Mouse (Mus musculus): Measurements from ENCODE around the gene Grid2ip.
A peak's percentile ranks its signal among the peaks of the same experiment; 100 is the strongest.

Gene Grid2ip

DNA sequence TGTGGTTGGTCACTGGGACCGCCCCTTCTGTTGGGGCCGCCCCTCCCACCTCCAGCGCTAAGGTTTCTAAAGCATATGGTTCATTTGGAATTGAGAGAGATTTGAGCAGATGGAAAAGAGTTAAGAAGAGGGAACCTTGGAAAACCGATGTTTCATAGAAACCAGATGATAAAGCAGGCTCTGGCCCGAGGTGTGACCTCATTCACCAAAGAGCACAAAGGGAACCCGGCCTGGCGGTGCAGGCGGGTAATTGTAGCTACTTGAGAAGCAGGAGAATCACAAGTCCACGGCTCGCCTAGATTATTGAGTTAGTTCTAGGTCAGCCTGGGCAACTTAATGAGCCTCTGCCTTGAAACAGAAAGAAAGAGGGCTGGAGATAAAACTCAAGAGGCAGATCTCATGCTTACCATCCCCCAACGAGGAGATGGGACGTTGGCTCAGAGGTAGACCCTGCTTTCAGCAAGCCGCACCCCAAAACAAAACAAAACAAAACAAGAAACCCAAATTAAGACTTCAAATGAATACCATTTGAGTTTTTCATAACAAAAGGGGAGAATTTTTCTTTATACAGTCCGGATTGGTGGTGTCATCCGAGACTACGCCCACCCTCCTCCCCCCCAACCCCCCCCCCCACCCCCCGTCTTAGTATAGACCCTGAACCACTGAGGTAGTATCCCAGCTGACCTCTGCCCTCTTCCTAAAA, at the start of gene Grid2ip:
TSS of gene Grid2ip (plus strand) at position 653 of the 703 bp plus-strand sequence.
- peak; percentile 53 for DNase-seq (ENCODE audit: low read depth, low spot score)

DNA sequence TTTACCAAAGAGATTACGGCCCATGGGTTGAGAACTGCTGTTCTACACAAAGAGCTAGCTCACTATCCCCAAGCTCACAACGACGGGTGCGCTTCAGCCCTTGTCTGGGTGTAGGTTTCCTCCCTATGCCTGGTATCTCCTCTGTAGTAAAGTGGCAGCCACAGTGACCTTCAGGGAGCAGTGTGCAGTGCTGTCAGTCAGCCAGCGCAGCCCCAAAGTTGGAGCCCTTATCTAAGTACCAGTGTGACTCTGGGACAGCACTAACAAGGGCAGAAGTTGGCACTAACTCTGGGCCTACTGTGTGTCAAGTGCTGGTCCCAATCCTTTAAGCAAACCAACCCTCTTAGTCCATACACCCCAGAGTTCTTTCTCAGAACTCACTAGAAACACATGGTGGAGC, 48.3 kb upstream of the Grid2ip start:
- DNase-seq (ENCODE audit: low read depth, low spot score) = no peak

DNA sequence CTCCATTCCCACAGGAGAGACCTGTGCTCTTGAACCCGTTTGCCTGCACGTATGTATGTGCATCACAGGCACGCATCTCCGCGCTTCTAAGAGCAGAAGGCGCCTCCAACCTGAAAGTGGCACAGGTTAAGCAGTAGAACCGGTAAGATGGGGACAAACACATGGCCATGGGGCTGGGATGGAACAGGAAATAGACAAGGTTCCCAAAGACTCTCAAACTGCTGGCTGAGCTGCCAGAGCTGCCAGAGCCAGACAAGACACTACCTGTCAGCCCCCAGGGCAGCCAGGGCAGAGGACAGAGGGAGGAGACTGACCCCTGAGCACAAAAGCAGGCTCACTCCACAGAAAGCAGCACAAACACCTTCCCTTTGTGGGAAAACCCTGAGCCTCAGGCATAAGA, 47.2 kb upstream of the Grid2ip start:
- no peak for DNase-seq (ENCODE audit: low read depth, low spot score)

DNA sequence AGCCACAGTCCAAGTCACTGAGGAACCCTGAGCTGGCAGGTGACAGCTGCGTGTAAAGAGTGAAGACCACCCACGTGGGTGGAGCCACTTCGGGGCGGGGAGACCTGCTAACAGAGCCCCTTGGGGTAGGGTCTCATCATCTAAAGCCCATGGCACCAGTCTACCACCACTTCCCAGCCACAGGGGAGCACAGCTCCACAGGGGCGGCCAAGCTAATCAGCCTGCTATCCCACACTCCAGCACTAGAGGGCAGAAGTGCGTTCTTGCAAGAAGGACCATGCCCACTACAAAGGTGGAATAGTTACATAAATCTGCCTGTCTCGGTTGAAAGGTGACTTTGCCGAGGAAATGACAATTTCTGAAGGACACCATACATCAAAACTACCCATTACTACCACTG, 45.3 kb upstream of the Grid2ip start:
- DNase-seq (ENCODE audit: low read depth, low spot score) = peak; percentile 85

DNA sequence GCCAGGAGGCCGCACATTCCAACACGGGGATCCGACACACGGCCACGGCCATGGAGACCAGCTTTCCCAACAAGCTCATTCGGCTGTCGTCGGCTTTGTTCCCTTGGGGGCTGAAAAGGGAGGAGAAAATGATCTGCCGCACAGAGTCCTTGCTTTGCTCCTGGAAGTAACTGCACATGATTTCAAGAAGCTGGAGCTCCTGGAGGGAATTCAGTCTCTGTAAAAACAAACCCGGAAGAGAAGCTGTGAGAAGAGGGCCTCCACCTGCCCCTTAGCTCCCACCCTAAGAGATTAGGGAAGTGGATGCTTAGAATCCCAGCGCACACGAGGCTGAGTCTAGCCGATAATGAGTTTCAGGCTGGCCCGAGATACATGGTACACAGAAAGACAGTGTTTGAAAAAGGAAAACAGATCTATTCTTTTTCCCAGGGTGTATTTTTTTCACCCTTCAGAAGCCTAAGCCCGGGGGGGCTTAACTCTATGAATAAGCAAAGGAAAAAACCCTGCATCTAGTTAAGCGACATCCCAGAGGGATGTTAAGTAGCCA, 42.9 kb upstream of the Grid2ip start:
- DNase-seq (ENCODE audit: low read depth, low spot score) = no peak

DNA sequence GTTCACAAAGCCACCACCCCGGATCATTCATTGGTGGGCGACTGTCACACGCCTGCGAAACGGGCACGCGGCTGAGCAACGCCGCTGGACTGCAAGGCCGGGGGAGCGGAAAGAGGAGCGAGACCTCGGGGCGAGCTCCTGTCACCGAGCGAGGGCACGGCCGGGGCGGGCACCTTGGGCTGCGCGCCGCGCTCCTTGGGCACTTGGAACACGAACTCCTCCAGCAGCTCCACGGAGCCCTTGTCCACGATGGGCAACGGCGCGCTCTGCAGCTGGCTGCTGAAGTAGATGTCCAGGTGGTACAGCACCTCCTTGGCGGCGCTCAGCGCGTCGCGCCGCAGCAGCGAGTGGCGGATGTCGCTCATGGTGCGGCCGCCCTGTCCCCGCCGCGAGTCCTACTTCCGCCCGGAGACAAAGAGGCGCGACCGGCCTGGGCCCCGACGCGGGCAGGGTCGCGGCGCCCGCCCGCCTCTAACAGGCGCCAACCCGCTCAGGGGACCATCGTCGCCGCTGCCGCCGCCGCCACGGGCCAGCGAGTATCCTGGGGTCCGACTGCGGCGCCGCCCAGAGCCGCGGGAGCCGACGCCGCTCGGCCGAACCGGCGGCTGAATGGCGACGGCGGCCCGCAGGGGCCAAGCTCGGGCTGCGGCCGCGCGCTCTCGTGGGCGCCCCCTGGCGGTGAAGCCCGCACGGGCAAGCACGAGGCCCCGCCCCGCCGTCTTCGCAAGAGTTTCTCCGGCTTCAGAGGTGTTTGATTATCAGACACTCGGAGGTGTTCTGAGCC, 42.2 kb upstream of the Grid2ip start, which contains the start of gene E130309D02Rik:
TSS of gene E130309D02Rik (minus strand) at position 631 of the 784 bp plus-strand sequence.
- DNase-seq (ENCODE audit: low read depth, low spot score) = peak; percentile 85

DNA sequence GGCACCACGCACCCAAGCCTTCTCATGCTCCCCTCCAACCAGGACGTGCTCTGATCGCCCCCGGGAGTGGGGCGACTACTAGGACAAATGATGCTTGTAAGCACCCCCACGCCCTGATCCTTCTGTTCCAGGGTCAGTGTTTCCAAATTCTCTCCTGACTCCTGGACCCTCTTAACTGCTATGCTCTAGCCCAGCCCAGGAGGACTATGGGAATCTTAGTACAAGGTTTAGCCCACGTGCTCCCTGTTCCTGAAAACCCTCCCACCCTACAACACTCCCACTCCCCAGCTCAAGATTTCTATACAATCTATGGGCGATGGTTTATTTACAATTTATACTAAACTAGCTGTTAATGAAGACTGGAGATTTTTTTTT, 41.6 kb upstream of the Grid2ip start:
- no peak for DNase-seq (ENCODE audit: low read depth, low spot score)

DNA sequence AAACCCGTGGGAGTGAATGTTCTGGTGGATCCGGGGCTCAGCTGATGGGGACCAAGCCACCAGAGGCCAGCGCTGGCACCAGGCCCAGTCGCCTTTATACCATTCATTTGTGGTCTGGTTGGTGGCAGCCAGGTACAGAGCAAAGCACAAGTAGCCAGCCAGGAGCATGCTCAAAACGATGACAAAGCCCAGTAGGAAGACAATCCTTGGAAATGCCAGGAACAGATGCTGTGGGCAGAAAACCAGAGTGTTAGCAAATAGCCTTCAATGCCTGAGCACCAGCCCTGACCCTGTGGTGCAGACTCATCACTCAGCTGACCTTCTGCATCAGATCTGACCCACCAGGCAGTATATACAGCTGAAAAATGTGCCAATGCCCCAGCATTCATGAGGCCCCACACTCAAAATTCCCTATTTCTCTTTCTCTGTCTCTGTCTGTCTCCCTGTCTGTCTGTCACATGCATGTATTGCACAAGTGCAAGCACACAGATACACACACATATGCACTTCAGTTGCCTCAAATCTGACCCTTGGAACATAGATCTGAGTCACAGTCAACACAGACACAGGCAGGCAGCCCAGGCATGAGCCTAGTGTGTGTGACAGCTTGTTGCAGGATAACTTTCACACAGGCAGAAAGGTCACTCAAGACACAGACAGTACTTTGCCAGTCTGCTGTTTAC, 40.4 kb upstream of the Grid2ip start:
- no peak for DNase-seq (ENCODE audit: low read depth, low spot score)

DNA sequence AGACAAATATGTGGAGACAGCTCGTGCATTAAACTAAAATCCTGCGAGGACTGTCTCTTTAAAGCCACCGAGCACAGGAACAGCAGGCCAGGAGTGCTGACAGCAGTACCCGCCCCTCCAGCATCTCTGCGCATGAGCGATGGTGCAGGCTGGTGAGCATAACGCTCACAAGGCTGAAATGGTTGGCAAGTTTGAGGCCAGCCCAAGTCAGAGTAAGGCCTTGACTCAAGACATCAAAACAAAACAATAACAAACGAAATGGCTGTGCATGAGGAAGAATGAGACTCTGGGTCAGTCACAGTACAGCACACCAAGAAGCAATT, 39.9 kb upstream of the Grid2ip start:
- DNase-seq (ENCODE audit: low read depth, low spot score) = no peak

DNA sequence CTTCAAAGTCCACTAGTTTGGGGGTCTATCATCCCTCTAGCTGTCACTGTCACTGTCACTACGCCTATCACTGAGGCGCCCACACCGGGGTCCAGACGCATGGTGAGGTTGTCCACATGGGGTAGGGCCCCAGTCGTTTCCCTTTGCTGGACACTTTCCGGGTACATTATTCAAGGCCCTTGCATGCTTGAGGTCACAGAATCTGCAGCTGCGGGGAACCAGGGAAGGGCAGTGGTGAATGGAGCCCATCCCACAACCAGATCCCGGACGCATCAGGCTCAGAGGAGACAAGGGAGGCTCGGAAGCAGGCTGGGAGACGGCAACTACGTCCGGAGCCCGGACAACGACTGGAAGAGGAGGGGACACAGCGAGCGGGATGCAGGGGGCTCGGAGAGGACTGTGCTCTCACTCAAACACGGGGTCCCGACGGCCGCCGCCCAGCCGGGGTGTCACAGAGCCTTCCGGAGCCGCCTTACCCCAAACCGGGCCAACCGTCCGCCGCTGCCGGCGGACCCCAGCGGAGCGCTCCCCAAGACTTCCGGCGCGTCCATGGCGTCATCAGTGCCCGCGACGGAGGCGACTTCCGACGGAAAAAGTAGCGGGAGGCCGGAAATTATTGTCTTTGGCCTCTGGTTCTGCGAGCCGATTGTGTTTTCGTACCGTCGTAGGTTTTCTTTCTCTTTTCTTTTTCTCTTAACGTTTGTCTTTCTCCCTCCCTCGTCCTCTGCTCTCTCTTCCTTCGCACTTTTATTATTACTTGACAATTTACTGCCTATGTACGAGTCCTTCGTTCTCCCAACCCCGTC, 28.2 kb upstream of the Grid2ip start, which contains the start of gene Zdhhc4:
TSS of gene Zdhhc4 (minus strand) at position 567 of the 806 bp plus-strand sequence.
- DNase-seq (ENCODE audit: low read depth, low spot score) = peak; percentile 89

DNA sequence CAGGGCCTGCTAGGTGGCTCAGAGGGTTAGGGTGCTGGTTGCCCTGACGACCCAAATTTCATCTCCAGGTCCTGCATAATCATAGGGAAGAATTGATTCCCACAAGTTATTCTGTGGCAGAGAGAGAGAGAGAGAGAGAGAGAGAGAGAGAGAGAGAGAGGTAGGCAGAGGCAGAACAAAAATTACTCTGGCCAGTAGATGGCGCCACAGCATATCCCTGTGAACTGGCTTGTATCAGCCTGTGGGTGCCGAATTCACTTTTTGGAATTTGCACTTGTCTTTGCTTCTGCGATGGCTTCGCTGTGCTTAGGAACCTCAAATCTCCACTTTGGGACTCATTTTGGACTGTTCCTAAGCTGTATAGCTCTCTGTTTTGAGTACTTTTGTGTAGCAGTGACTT, 23.3 kb upstream of the Grid2ip start:
- DNase-seq (ENCODE audit: low read depth, low spot score) = peak; percentile 80

DNA sequence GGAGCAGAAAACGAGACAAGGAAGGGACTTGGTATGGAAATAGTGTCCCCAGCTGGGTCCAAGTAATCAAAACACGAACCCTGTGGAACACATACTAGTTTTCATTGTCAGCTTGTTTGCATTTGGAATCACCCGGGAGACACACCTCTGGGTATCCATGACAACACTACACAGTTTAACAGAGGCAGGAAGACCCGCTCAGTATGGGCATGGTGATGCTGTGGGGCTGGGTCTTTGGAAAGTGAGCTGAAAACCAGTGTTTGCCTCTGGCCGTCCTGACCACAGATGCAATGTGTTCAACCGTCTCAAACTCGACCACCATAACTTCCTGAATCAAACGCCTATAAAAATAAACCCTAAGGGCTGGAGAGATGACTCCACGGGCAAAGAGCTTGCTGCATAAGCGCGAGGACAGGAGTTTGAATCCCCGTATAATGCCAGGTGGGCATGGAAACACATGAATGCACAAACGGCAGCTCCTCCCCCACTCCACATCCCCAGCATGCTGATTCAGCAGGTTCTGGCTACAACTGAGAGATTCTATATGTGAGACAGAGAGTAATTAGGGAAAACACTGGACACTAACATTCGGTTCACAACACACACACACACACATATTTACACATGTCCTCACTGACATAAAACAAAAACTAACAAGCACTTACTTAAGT, 22.6 kb upstream of the Grid2ip start:
- DNase-seq (ENCODE audit: low read depth, low spot score) = no peak

DNA sequence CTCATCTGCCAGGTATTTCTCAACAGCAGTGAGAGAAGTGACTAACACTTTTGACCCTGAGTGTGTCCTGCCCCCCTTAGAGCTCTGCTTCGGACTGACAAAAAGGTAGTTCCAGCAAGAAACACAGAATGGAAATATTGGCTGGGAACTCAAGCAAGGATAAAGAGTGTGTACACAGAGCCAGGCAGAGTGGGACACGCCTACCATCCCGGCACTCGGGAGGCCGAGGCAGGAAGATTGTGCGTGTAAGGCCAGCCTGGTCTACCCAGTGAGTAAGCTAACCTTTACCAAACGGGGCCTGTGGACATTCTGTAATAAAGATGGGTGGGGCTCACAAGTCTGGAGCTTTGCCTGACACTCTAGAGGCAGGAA, 22.1 kb upstream of the Grid2ip start:
- DNase-seq (ENCODE audit: low read depth, low spot score) = no peak

DNA sequence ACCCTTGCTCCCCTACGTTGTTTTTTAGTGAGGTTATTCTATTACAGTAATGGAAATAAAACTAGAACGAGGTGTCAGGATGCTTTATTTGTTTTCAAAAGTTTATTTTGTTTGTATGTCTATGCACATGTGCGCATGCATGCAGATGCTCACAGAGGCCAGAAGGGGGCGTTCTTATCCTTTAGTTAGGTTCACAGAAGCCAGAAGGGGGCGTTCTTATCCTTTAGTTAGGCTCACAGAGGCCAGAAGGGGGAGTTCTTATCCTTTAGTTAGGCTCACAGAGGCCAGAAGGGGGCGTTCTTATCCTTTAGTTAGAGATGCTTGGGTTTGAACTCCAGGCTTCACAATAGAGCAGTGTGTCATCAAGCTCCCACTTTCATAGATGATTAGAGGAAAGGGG, 20.6 kb upstream of the Grid2ip start:
- peak; percentile 12 for DNase-seq (ENCODE audit: low read depth, low spot score)

DNA sequence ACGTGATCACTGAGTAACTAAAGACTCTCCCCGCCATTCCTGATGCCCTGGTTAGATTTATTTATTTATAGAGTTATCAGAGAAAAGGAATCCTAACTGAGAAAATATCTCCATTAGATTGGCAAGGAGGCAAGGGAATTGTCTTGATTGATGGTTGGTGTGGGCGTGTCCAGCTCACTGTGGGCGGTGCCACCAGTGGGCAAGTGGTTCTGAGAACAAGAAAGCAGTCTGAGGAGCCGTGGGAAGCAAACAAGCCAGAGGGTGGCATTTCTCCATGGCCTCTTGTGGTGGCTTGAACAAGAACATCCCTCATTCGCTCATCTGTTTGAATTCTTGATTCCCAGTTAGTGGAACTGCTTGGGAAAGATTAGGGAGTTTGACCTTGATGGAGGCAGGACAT, 17.5 kb upstream of the Grid2ip start:
- no peak for DNase-seq (ENCODE audit: low read depth, low spot score)

DNA sequence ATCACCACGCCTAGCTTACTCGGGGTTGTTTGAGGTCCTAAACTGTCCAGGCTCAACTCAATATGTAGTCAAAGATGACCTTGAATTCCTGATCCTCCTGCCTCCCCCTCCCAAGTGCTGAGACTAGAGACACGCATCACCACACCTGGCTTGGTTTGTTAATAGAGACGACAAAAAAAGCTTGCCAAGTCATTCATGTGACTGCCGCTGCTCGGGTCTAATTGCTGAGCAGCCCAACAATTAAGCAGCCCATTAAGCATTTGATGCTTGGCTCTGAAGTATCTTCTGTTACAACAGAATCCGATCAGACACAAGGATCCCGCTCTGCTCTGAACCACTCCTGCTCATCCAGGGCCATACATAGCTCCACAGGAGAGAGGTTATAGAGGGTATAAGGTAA, 10.8 kb upstream of the Grid2ip start:
- no peak for DNase-seq (ENCODE audit: low read depth, low spot score)

DNA sequence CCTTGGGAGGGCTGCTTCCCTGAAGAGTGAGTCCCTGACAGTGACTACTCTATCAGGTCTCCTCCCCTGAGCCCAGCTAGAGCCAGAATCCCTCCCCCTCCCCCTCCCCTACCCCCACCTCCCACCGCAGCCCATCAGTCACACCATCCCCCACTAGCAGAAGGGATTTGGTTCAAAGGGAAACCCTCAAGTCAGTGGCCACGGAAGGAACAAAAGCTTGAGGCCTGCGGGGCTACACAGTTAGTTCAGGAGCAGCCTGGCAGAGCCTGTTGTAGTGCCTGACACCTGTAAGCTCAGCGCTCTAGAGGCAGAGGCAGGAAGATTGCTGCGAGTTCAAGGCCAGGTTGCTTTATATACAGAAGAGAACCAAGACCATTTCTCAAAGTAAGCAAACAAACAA, 1.1 kb upstream of the Grid2ip start:
- no peak for DNase-seq (ENCODE audit: low read depth, low spot score)

DNA sequence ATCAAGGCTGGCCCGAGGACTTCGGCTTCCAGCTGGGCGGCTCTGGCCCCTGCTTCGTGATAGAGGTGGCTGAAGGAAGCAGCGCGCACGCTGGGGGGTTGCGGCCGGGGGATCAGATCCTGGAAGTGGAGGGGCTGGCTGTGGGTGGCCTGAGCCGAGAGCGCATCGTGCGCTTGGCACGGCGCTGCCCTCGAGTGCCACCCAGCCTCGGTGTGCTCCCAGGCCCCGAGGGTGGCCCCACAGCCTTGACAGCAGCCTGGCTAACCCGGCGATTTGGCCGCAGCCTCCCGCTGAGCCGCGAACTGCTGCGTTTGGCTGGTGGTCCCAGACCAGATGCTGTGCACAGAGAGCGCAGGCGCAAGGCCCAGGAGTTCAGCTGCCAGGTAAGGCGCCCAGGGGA, 426 bp downstream of the Grid2ip start:
- no peak for DNase-seq (ENCODE audit: low read depth, low spot score)

DNA sequence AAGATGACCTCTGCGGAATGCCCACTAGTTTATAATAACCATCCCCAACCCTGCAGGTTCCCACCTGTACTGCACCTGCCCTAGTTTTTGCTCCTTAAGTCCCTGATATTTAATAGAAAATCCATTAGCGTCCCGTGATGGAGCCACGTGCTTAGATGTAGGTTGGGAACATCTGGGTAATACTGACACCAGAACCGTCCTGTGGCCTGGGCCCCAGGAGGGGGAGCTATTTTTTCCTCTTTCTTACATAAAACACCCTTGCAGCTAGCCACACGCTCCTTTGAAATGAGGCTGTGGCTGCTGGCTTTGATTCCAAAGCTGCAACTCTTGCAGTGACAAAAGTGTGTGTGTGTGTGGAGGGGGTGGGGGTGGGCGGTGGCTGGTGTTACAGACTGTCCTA, 2.1 kb downstream of the Grid2ip start:
- DNase-seq (ENCODE audit: low read depth, low spot score) = no peak

DNA sequence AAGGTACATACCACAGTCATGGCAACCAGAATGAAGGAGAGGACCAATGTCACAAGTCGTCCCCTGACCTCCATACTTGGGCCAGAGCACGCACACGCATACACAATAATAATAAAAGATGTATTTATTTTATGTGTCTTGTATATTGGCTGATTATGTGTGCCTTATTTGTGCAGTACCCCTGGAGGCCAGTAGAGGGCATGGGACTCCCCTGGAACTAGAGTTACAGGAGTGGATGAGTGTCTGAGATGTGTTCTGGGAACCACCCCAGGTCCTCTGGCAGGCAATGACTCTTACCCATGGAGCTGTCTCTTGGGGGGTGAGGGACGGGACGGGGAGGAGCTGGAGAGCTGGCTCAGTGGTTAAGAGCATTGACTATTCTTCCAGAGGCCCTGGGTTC, 2.9 kb downstream of the Grid2ip start:
- DNase-seq (ENCODE audit: low read depth, low spot score) = no peak

DNA sequence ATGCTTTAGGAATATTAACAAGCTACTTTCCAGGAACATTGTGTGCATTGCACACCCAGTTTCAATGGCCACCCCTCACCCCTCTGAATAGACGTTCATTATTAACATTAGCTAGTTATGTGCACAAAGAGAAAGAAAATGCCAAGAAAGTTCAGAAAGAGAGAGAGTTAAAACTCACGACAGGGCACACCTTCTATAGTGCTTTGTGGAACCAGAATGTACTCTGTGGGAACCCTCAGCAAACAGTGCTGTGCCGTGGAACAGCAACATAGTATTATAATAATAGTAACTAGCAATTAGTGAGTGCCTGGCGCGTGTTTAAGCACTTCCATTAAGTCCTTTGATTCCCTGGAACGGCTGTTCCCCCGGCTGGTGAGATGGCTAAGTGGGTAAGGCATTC, 4.3 kb downstream of the Grid2ip start:
- no peak for DNase-seq (ENCODE audit: low read depth, low spot score)

Measured in mesoderm, embryonic 11.5 days (tissue).